In genomic region chr14:115746013-115746412, GRCm38 (mm10) we compare ENCODE assay signal across 27 mouse cellular contexts.
"Had no signal": no experiment of that assay in that cellular context is flagged by ENCODE, and none has a peak within 500 bp of the region (broad histone marks: within the 10 kb centered on the region; RNA-seq: fewer than 3 reads in every experiment).

No protein-coding gene starts in this region.

- H3K27me3 ChIP-seq: heart, embryonic 12.5 days; hindbrain, embryonic 12.5 days; intestine, embryonic 15.5 days; limb, embryonic 12.5 days; liver, embryonic 13.5 days had no signal

- H3K9ac ChIP-seq: heart, embryonic 12.5 days; hindbrain, embryonic 12.5 days; hindbrain, embryonic 14.5 days; intestine, embryonic 15.5 days; limb, embryonic 12.5 days; liver, embryonic 13.5 days had no signal

- H3K4me1 ChIP-seq: heart, embryonic 10.5 days; heart, embryonic 12.5 days; hindbrain, embryonic 10.5 days; hindbrain, embryonic 12.5 days; intestine, embryonic 15.5 days; limb, embryonic 10.5 days; limb, embryonic 12.5 days; liver, embryonic 13.5 days had no signal

- H3K27ac ChIP-seq: gastrocnemius, adult 2 months; heart, embryonic 10.5 days; hindbrain, embryonic 10.5 days; hindbrain, embryonic 12.5 days; hindbrain, embryonic 14.5 days; intestine, embryonic 15.5 days; layer of hippocampus, adult 2 months; left cerebral cortex, adult 2 months; limb, embryonic 10.5 days; limb, embryonic 12.5 days; liver, embryonic 13.5 days had no signal

- H3K4me3 ChIP-seq: gastrocnemius, adult 2 months; heart, embryonic 10.5 days; heart, embryonic 12.5 days; hindbrain, embryonic 10.5 days; hindbrain, embryonic 12.5 days; intestine, embryonic 15.5 days; layer of hippocampus, adult 2 months; left cerebral cortex, adult 2 months; limb, embryonic 10.5 days; limb, embryonic 12.5 days; liver, embryonic 13.5 days had no signal

- H3K9me3 ChIP-seq: heart, embryonic 10.5 days; heart, embryonic 12.5 days; hindbrain, embryonic 10.5 days; hindbrain, embryonic 12.5 days; intestine, embryonic 15.5 days; limb, embryonic 10.5 days; limb, embryonic 12.5 days; liver, embryonic 13.5 days had no signal

- H3K4me2 ChIP-seq: heart, embryonic 12.5 days; hindbrain, embryonic 12.5 days; hindbrain, embryonic 14.5 days; intestine, embryonic 15.5 days; limb, embryonic 12.5 days; liver, embryonic 11.5 days; liver, embryonic 13.5 days had no signal

- ATAC-seq: hindbrain, embryonic 16.5 days; inflammation-experienced regulatory T-cells, adult 6 months; intestine, embryonic 15.5 days; intestine, postnatal 0 days had no signal

- DNase-seq: gastrocnemius, adult 2 months; gastrocnemius, postnatal 10 days; gastrocnemius, postnatal 25 days; heart, adult 18-20 months; heart, postnatal 10 days; heart, postnatal 4 days; kidney, adult 18-20 months; kidney, adult 8-10 months; kidney, postnatal 10 days; kidney, postnatal 25 days; kidney, postnatal 4 days; liver; liver, embryonic 13.5 days had no signal

- H3K36me3 ChIP-seq: heart, embryonic 10.5 days; heart, embryonic 12.5 days; hindbrain, embryonic 10.5 days; hindbrain, embryonic 12.5 days; intestine, embryonic 15.5 days; limb, embryonic 10.5 days; limb, embryonic 12.5 days; liver, embryonic 13.5 days had no signal
